Mouse (Mus musculus) embryonic facial prominence, embryonic 14.5 days (tissue): ENCODE data around the gene Snrpd2. TPM values are rescaled to one million over a fixed set of nuclear protein-coding genes. Genes with fewer than 3 reads are reported as not detected.

ENCODE experiments used
- ATAC-seq: fragments of 200-750 bp; cut with Nextera tagmentation; 2 replicates; pipeline ENCODE4 v1.8.0; 2017; ENCODE audit warnings: low read depth, moderate number of reproducible peaks, moderate TSS enrichment
- DNase-seq: peaks from one replicate; pipeline ENCODE4 v3.0.0-alpha.2; 2015; ENCODE audit warnings: low spot score
- H3K27ac ChIP-seq: fragments of 300-500 bp; sonication (generic); replicated peaks from 2 replicates; pipeline ENCODE4 v1.5.1; 2014; ENCODE audit warnings: low read depth, mild to moderate bottlenecking, low read length, moderate library complexity
- H3K27me3 ChIP-seq: fragments of 300-500 bp; sonication (generic); replicated peaks from 2 replicates; pipeline ENCODE4 v1.6.1; 2014; ENCODE audit warnings: low read length; ENCODE audit not compliant: control insufficient read depth, insufficient read depth
- H3K36me3 ChIP-seq: fragments of 300-500 bp; sonication (generic); 2 replicates; pipeline ENCODE4 v1.6.1; 2014; ENCODE audit warnings: low read length, mixed read lengths; ENCODE audit not compliant: control insufficient read depth, insufficient read depth
- H3K4me1 ChIP-seq: fragments of 300-500 bp; sonication (generic); 2 replicates; pipeline ENCODE4 v1.6.1; 2014; ENCODE audit warnings: antibody characterized with exemption, low read length; ENCODE audit not compliant: control insufficient read depth, insufficient read depth
- H3K4me2 ChIP-seq: fragments of 300-500 bp; sonication (generic); 2 replicates; pipeline ENCODE4 v1.6.1; 2014; ENCODE audit warnings: low read depth, mild to moderate bottlenecking, low read length, moderate library complexity, mixed read lengths
- H3K4me3 ChIP-seq: fragments of 300-500 bp; sonication (generic); 2 replicates; pipeline ENCODE4 v1.5.1; 2014; ENCODE audit warnings: low read depth, mild to moderate bottlenecking, low read length
- H3K9ac ChIP-seq: fragments of 300-500 bp; sonication (generic); 2 replicates; pipeline ENCODE4 v1.6.1; 2014; ENCODE audit warnings: low read depth, mild to moderate bottlenecking, low read length, moderate library complexity, mixed read lengths
- H3K9me3 ChIP-seq: fragments of 300-500 bp; sonication (generic); 2 replicates; pipeline ENCODE4 v1.6.1; 2016; ENCODE audit warnings: low read length; ENCODE audit not compliant: control insufficient read depth
- WGBS: fragments of 180-500 bp; shearing (Covaris S2); extraction: QIAGEN DNeasy Blood & Tissue Kit; methylation state at CpG from one replicate; pipeline ENCODE4 v1.1.7; 2014; 5-methylcytosine and 5-hydroxymethylcytosine counted together
- polyA plus RNA-seq: library from polyadenylated mRNA; unstranded; fragments of >200 nt; fragmentation: Nextera tagmentation; extraction: Ambion mirVana; gene quantifications from 2 replicates; pipeline ENCODE4 v1.2.1, GENCODE M21; 2014

Gene Snrpd2
- polyA plus RNA-seq, 1 experiment from 2014 or later = 130 TPM

DNA sequence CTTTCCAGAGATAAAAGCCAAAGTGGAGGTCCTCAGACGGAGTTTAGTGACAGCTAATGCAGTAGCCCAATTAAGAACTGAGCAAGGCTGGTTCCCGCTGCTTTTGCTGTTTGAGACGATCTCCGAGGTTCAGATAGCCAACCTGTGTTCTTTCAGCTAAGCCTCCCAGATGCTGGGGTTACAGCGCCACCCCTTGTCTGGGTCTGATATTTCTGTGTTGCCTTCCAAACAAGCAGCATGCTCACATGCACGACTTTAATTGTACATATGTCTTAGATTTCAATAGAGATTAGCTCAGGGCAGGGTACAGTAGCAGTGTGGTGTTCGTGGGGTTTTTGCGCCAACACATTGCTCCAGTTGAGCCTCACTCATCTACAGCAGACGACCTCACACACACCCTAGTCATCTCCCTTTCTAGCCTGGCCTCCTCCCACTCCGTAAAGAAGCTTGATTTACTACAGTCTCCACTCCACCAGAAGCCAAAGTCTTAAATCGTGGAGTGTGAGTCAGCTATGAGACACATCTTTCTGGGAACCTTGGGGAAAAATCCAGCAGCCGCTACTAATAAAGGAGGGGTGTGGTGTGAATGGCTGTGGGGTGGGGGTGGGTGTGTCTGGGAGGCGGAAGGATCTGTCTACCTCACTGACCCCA lies 6.4 kb downstream of the Snrpd2 start:
- no peak for ATAC-seq
- Histone ChIP-seq H3K9ac (no peak overlapping the region), H3K27ac (no peak overlapping the region), H3K36me3 (peaks cover 40% of the 10 kb centered on the region), H3K4me2 (no peak overlapping the region), H3K4me1 (peaks cover 9% of the 10 kb centered on the region), H3K27me3 (peaks cover 11% of the 10 kb centered on the region), H3K9me3 (no peaks in the 10 kb centered on the region), H3K4me3 (no peak overlapping the region)
- no peak for DNase-seq
- WGBS = 58% methylated on average over 13 of the region's 13 CpGs

GRCm38 (mm10) chr7:19157160-19157800 lies 7.8 kb downstream of the Snrpd2 start:
- H3K9me3 ChIP-seq = no peaks in the 10 kb centered on the region
- peak; percentile 81 for DNase-seq
- peaks cover 11% of the 10 kb centered on the region for H3K27me3 ChIP-seq
- 6% methylated on average over 30 of the region's 30 CpGs for WGBS
- peaks cover 9% of the 10 kb centered on the region for H3K4me1 ChIP-seq
- H3K36me3 ChIP-seq = peaks cover 30% of the 10 kb centered on the region
- no peak overlapping the region for H3K4me3 ChIP-seq
- peak overlapping the region; percentile 18; the same call in 1 of the 2 replicates for H3K4me2 ChIP-seq
- 0 out of 2 replicates have a peak overlapping the region, but pooled peaks have one; percentile 36 for H3K27ac ChIP-seq
- no peak overlapping the region for H3K9ac ChIP-seq
- peak; percentile 79 for ATAC-seq

- DNase-seq (no peak), ATAC-seq (no peak)
- Histone ChIP-seq H3K27me3 (peaks cover 16% of the 10 kb centered on the region), H3K36me3 (peaks cover 18% of the 10 kb centered on the region), H3K4me1 (peaks cover 9% of the 10 kb centered on the region), H3K9ac (no peak overlapping the region), H3K4me2 (no peak overlapping the region), H3K4me3 (no peak overlapping the region), H3K9me3 (no peaks in the 10 kb centered on the region), H3K27ac (no peak overlapping the region)
- WGBS = 62% methylated on average over 11 of the region's 11 CpGs
These were observed 9.1 kb downstream of the Snrpd2 start for GRCm38 (mm10) chr7:19158601-19159000.

GRCm38 (mm10) chr7:19159411-19159810 lies 9.9 kb downstream of the Snrpd2 start:
- H3K4me3 ChIP-seq = peak overlapping the region; percentile 37; the same call in 1 of the 2 replicates
- H3K36me3 ChIP-seq = 0 out of 2 replicates have a peak, but pooled peaks cover 10% of the 10 kb centered on the region
- 0 out of 2 replicates have a peak overlapping the region, but pooled peaks have one; percentile 34 for H3K9ac ChIP-seq
- H3K27ac ChIP-seq = no peak overlapping the region
- WGBS = 11% methylated on average over 18 of the region's 18 CpGs
- ATAC-seq (no peak), DNase-seq (no peak)
- H3K9me3 ChIP-seq = no peaks in the 10 kb centered on the region
- peaks cover 20% of the 10 kb centered on the region for H3K27me3 ChIP-seq
- peaks cover 14% of the 10 kb centered on the region for H3K4me1 ChIP-seq
- peak overlapping the region; percentile 69 for H3K4me2 ChIP-seq

- ATAC-seq (peak; percentile 38), DNase-seq (peak; percentile 41)
- Histone ChIP-seq H3K27me3 (peaks cover 27% of the 10 kb centered on the region), H3K4me1 (peaks cover 19% of the 10 kb centered on the region), H3K4me2 (peak overlapping the region; percentile 69), H3K27ac (no peak overlapping the region), H3K36me3 (0 out of 2 replicates have a peak, but pooled peaks cover 5% of the 10 kb centered on the region), H3K4me3 (peak overlapping the region; percentile 37), H3K9ac (peak overlapping the region; percentile 51), H3K9me3 (no peaks in the 10 kb centered on the region)
- WGBS = under 1% methylated on average over 16 of the region's 20 CpGs
These were observed 10.6 kb downstream of the Snrpd2 start for GRCm38 (mm10) chr7:19160115-19160514.

- H3K4me1 ChIP-seq = peaks cover 18% of the 10 kb centered on the region
- no peaks in the 10 kb centered on the region for H3K36me3 ChIP-seq
- peaks cover 28% of the 10 kb centered on the region for H3K27me3 ChIP-seq
- H3K27ac ChIP-seq = no peak overlapping the region
- H3K9ac ChIP-seq = no peak overlapping the region
- 84% methylated on average over 7 of the region's 7 CpGs for WGBS
- DNase-seq (no peak), ATAC-seq (no peak)
- H3K9me3 ChIP-seq = no peaks in the 10 kb centered on the region
- H3K4me2 ChIP-seq = no peak overlapping the region
- no peak overlapping the region for H3K4me3 ChIP-seq
These were observed 13.4 kb downstream of the Snrpd2 start for GRCm38 (mm10) chr7:19162928-19163327.

- H3K27ac ChIP-seq = no peak overlapping the region
- H3K9ac ChIP-seq = no peak overlapping the region
- ATAC-seq = no peak
- peaks cover 28% of the 10 kb centered on the region for H3K27me3 ChIP-seq
- no peak overlapping the region for H3K4me3 ChIP-seq
- DNase-seq = no peak
- H3K4me2 ChIP-seq = peak overlapping the region; percentile 38
- no peaks in the 10 kb centered on the region for H3K36me3 ChIP-seq
- no peaks in the 10 kb centered on the region for H3K9me3 ChIP-seq
- peaks cover 18% of the 10 kb centered on the region for H3K4me1 ChIP-seq
- WGBS = 31% methylated on average over 12 of the region's 12 CpGs
These were observed 14.2 kb downstream of the Snrpd2 start for GRCm38 (mm10) chr7:19163752-19164151.

DNA sequence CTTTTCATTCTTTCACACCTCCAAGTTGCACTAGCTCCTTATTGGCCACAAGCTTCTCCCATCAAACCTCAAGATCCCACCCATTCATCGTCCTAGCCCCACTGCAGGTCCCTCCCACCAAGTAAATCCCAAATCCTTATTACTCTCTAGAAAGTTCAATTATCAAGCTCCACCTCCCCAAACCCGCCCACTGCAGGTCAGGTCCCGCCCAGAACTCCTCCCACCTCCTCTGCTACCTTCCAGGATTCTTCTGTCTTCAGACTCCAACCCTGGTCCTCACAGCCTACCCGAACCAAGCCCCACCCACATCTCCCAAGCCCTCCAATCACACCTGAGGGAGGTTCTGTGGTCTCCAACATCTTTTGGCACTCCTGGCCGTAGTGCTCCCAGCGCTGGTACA lies 14.7 kb downstream of the Snrpd2 start:
- Histone ChIP-seq H3K27ac (no peak overlapping the region), H3K4me1 (peaks cover 18% of the 10 kb centered on the region), H3K36me3 (no peaks in the 10 kb centered on the region), H3K9ac (0 out of 2 replicates have a peak overlapping the region, but pooled peaks have one; percentile 6), H3K9me3 (no peaks in the 10 kb centered on the region), H3K27me3 (peaks cover 25% of the 10 kb centered on the region), H3K4me3 (no peak overlapping the region), H3K4me2 (peak overlapping the region; percentile 38)
- peak; percentile 77 for ATAC-seq
- 2% methylated on average over 6 of the region's 6 CpGs for WGBS
- DNase-seq = peak; percentile 69
